In the genomic region with DNA sequence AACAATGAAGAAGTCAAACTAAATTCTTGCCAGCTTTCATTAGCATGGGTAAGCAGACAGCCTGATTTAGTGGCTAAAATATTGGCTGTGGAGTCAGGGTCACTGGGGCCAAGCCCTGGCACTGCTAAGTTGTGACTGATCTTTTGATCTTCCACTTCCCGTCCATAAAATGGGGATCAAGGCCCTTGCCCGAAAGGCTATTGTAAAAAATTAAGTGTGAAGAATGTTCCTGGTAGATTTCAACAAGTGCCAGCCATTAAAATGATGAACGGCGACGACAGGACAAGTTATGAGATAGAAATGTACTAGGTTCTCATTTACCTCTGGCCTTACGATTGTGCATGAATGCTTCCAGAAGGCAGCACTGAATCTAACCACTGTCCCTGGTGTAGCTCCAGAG, we compare ENCODE assay signal across 24 mouse cellular contexts. TPM values are rescaled to one million over a fixed set of nuclear protein-coding genes. Genes with fewer than 3 reads are reported as not detected.
DNase-seq lines count a peak whose midpoint lies in the region; ATAC-seq lines count a peak whose summit lies in the region.
"Had no signal": no experiment of that assay in that cellular context is flagged by ENCODE, and none has a peak within 500 bp of the region (broad histone marks: within the 10 kb centered on the region; RNA-seq: fewer than 3 reads in every experiment).

No protein-coding gene starts in this region.

- no peaks in the 10 kb centered on the region for H3K36me3 ChIP-seq in kidney, embryonic 14.5 days (ENCODE audit: control insufficient read depth, insufficient read depth, low read length)
- H3K36me3 ChIP-seq: embryonic facial prominence, embryonic 13.5 days; heart, embryonic 15.5 days; limb, embryonic 13.5 days; lung, embryonic 15.5 days; midbrain, embryonic 15.5 days had no signal

- ATAC-seq in kidney, embryonic 14.5 days (ENCODE audit: low FRiP score, low TSS enrichment): peak; percentile 17; the same call in 1 of the 2 replicates
- ATAC-seq: forebrain, embryonic 13.5 days; hindbrain, embryonic 16.5 days; intestine, postnatal 0 days; midbrain, embryonic 15.5 days had no signal

- intact Hi-C loops in heart, postnatal 10 days (cut with DNase I): no loop called here

- no peak overlapping the region for H3K4me2 ChIP-seq in kidney, embryonic 14.5 days (replicated peaks; ENCODE audit: low read depth, low read length)
- H3K4me2 ChIP-seq: embryonic facial prominence, embryonic 13.5 days; forebrain, embryonic 13.5 days; heart, embryonic 15.5 days; limb, embryonic 13.5 days; lung, embryonic 15.5 days; midbrain, embryonic 15.5 days had no signal

- no peak overlapping the region for H3K27ac ChIP-seq in kidney, embryonic 14.5 days (ENCODE audit: low read depth, low read length)
- H3K27ac ChIP-seq: embryonic facial prominence, embryonic 13.5 days; forebrain, embryonic 13.5 days; gastrocnemius, adult 2 months; heart, embryonic 15.5 days; kidney, postnatal 0 days; limb, embryonic 13.5 days; liver, embryonic 14.5 days; lung, embryonic 15.5 days; midbrain, embryonic 15.5 days; stomach, postnatal 0 days had no signal

- H3K4me1 ChIP-seq in kidney, embryonic 14.5 days (ENCODE audit: control insufficient read depth, insufficient read depth, low read length): peaks cover 7% of the 10 kb centered on the region; the same call in 1 of the 2 replicates
- H3K4me1 ChIP-seq: forebrain, embryonic 13.5 days; heart, embryonic 15.5 days; lung, embryonic 15.5 days; midbrain, embryonic 15.5 days had no signal

- DNase-seq in kidney, adult 18-20 months: no peak
- DNase-seq in embryo, embryonic 10 days (ENCODE audit: low spot score): peak; percentile 62
- peak; percentile 35 for DNase-seq in embryo, embryonic 9.5 days (ENCODE audit: extremely low spot score)
- peak; percentile 73 for DNase-seq in mesoderm, embryonic 11.5 days (ENCODE audit: low read depth, low spot score)
- no peak for DNase-seq in retina, postnatal 1 day
- DNase-seq in heart, postnatal 10 days: no peak
- DNase-seq: cerebellum, adult 9-10 months; gastrocnemius, adult 2 months; lung, postnatal 36 days; thymus, adult 2 months had no signal

- H3K27me3 ChIP-seq in kidney, embryonic 14.5 days (ENCODE audit: control insufficient read depth, insufficient read depth, low read length): peaks cover 14% of the 10 kb centered on the region
- H3K27me3 ChIP-seq: embryonic facial prominence, embryonic 13.5 days; forebrain, embryonic 13.5 days; lung, embryonic 15.5 days; midbrain, embryonic 15.5 days had no signal

- H3K9me3 ChIP-seq in kidney, embryonic 14.5 days (ENCODE audit: control insufficient read depth, low read length): no peaks in the 10 kb centered on the region
- H3K9me3 ChIP-seq: embryonic facial prominence, embryonic 13.5 days; forebrain, embryonic 13.5 days; heart, embryonic 15.5 days; limb, embryonic 13.5 days; lung, embryonic 15.5 days; midbrain, embryonic 15.5 days had no signal

- WGBS in kidney, embryonic 14.5 days: 34% methylated on average over 6 of the region's 6 CpGs

- no peak overlapping the region for H3K9ac ChIP-seq in kidney, embryonic 14.5 days (ENCODE audit: low read depth, low read length)
- H3K9ac ChIP-seq: embryonic facial prominence, embryonic 13.5 days; forebrain, embryonic 13.5 days; heart, embryonic 15.5 days; limb, embryonic 13.5 days; liver, embryonic 14.5 days; lung, embryonic 15.5 days; midbrain, embryonic 15.5 days had no signal

- H3K4me3 ChIP-seq in kidney, embryonic 14.5 days (ENCODE audit: low read length): no peak overlapping the region
- H3K4me3 ChIP-seq: embryonic facial prominence, embryonic 13.5 days; erythroblast, embryonic 14.5 days; forebrain, embryonic 13.5 days; gastrocnemius, adult 2 months; heart, embryonic 15.5 days; limb, embryonic 13.5 days; lung, embryonic 15.5 days; midbrain, embryonic 15.5 days; myocyte had no signal

RNA-seq across cellular contexts. Expression of a gene that starts 38.1 kb away (rescaled TPM):
- 86.0 and 149 TPM in 2 replicates for polyA plus RNA-seq in kidney, embryonic 14.5 days (2014; fragmentation: Nextera tagmentation; extraction: Ambion mirVana)
- 100 to 1,000 TPM; 109 to 121 TPM for total RNA-seq in heart, postnatal 10 days (2021)

Comparison
In these comparisons a context has a peak if more than half of its experiments do, and no peak if none do; other contexts are left out.
1. DNase-seq: peak in embryo, embryonic 10 days (single experiment), embryo, embryonic 9.5 days (single experiment) and mesoderm, embryonic 11.5 days (single experiment); none in kidney, adult 18-20 months (single experiment), retina, postnatal 1 day (single experiment) and heart, postnatal 10 days (0 of 2).